Mouse (Mus musculus): ENCODE data around the gene Col9a2.

Col9a2 gene

DNA sequence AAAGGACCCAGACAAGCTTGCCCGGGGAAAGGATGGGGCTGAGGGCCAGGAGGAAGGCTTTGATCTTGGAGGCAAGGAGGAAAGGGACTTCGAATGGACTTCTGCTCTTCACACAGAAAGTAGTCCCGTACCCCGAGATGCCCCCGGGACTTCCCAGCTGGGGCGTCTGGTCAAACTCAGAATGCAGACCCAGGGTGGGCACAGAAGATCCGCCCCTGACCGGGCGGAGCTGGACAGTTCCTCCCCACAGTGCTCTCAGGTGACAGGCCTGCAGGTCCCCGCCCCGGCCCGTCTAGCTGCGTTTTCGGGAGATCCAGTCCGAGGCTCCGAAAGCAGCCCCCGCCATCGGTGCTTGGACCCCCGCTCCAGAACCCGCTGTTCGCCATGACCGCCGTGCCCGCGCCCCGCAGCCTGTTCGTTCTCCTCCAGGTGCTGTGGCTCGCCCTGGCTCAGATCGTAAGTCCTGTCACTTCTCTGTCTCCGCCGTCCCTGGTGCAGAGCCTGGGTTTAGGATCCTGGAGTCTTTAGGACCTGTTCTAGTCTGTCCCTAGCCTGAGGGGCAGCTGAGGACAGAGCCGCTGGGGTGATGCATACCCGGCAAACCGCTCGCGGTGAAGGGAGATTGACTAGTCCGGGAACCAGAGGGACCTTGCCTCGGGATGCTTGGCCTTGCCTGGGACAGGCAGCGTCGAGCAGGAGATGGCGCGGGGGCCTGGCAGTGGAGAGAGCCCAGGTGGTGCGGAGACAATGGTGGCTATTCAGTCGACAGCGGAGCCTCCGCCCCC, at the start of gene Col9a2:
TSS of gene Col9a2 (plus strand) at position 55 of the 785 bp plus-strand sequence.
- DNase-seq: peak in 1 of 2 experiments; percentile 27

- DNase-seq: no peak
Observed at GRCm38 (mm10) chr4:120992284-120992683, 46.9 kb upstream of the Col9a2 start.

DNA sequence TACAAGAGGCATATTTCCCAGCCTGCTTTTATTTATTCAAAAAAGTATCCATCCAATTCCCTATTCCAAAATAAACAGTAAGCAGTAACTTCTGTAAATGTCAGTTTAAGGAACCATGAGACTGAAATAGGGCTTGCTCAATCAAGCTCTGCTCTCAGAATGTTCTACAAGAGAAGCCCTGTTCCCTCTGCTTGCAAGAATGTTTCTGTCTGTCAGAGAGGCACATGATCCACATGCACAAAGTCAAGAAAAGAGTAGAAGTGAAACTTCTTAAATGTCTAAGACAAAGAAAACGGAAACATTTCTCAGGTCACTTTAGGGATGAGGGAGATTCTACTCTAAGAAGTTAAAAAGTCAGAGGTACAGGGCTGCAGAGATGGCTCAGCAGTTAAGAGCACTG, 46.2 kb upstream of the Col9a2 start:
- no peak for DNase-seq

DNA sequence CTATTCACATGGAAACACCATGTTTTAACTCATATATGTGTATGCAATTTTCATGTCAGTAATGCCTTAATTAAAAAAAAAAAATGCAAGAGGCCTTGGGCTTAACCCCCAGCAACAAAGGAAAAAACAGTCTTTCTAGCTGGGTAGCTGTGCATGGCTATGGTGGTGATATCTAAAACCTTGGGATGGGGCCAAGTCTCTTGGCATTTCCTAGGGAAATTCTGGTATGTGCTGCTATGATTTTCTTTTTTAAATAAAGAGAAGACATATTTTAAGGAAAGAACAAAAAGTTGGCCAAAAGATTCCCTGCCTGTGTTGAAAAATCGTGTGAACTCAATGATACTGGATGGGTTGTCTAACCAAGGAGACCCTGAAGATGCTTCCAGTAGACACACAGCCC, 43.3 kb upstream of the Col9a2 start:
- no peak for DNase-seq

DNA sequence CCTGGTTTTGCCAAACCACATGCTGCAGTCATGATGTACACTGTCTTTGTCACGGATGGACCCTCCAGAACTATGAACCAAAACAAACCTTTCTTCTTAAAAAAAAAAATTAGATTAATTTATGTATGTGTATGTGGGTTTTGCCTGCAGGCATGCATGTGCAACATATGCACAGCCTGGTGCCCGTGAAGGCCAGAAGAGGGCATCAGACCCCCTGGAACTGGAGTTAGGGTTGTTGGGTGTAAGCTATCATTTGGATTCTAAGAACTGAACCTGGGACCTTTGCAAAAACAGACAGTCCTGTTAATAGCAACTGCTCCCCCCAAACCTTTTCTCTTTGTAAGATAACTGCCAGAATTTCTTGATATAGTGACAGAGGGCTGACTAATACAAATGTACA, 38.1 kb upstream of the Col9a2 start:
- DNase-seq: no peak

DNA sequence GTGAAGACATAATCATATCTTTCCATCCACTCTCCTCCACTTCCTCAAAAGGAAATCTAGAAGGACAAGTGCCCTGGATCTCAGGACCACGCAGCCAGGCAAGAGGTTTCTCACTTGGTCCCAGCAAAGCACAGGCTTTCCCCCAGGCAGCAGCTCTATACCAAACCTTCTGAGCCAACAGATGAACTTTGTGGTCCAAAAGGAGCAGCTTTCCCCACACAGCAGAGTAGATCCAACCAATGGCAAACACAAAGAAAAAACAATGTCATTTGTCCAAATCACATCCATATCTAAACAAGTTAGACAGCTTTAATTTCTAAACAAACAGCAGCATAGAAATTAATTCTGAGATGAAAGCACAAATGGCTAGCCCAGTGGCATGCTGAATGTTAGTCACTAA, 37.5 kb upstream of the Col9a2 start:
- DNase-seq: no peak

DNA sequence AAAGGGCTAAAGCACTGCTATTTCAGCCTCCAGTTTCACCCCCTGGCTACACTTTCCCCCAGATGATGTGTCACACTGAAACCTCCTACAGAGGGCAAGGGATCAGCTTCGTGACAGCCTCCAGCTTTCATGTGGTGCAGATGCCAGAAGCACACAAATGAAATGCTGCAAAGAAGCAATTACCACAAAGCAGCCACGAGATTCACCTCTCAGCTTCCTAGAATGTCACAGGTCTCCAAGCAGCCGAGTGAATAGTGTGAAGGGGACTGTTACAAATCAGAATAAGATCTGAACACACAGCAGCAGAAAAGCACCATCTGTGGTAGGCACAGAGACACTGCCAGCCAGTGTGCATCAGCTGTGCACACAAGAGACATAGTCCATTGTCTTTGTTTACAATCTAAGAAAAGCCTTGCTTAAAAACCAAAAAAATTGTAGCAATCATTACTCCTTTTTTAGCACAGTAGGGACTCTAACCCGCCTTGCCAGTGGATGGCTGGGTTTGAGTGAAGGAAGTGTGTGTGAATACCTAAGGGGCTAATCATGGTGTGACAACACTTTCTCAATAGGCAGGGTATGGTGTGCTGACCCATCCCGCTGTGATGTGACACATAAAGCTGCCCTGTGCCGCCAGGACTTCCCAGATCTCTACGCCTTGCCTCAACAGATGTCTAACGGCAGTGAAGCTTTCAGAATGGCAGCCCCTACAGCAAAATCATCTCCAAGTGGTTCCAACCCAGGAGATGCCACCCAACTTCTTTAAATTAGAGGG, 36.6 kb upstream of the Col9a2 start:
- peak; percentile 31 to 33 for DNase-seq

GRCm38 (mm10) chr4:121003611-121004091, 35.5 kb upstream of the Col9a2 start:
- no peak for DNase-seq

GRCm38 (mm10) chr4:121004679-121005078, 34.5 kb upstream of the Col9a2 start:
- DNase-seq: no peak

GRCm38 (mm10) chr4:121007006-121007405, 32.2 kb upstream of the Col9a2 start:
- no peak for DNase-seq

DNA sequence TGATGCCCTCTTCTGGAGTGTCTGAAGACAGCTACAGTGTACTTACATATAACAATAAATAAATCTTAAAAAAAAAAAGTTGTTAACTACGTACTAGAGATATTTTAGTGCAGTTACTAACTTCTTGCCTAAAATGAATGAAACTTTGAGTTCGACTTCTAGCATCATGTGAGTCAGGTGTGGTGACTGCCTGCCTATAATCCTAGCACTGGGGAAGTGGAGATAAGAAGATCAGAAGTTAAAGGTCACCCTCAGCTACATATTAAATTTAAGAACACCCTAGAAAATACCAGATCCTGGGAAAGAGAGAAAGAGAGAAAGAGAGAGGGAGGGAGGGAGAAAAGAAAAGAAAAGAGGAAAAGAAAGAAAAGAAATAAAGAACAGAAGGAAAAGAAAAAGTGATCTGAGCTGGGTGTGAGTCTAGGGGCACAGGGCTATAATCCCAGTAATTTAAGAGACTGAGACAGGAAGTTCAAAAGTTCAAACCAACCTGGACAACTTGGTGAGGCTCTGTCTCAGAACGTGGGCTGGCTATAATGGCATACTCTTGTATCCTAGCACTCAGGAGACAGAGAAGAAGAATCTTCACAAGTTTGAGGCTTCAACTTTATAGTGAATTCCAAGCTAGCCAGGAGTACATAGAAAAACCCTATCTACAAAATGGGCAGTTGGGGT, 31.0 kb upstream of the Col9a2 start:
- no peak for DNase-seq

DNA sequence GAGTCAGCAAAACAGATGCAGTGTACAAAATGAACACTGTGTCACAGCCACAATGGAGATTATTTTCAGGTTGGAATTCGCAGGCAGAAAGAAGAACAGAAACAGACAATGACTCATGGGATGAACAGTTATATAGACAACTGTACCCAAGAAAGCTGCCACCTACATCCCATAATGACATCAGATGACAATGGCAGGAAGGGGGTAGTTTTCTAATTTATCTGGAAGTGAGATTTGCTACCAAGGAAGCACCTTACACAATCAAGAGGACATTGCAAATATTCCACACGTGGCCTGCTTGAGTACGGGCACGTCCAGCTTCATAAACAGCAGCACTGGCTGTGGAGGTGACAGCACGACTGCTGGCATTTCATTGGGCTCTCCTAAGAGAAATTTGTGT, 30.0 kb upstream of the Col9a2 start:
- DNase-seq: no peak

GRCm38 (mm10) chr4:121010770-121011549, 28.2 kb upstream of the Col9a2 start:
- DNase-seq: no peak

DNA sequence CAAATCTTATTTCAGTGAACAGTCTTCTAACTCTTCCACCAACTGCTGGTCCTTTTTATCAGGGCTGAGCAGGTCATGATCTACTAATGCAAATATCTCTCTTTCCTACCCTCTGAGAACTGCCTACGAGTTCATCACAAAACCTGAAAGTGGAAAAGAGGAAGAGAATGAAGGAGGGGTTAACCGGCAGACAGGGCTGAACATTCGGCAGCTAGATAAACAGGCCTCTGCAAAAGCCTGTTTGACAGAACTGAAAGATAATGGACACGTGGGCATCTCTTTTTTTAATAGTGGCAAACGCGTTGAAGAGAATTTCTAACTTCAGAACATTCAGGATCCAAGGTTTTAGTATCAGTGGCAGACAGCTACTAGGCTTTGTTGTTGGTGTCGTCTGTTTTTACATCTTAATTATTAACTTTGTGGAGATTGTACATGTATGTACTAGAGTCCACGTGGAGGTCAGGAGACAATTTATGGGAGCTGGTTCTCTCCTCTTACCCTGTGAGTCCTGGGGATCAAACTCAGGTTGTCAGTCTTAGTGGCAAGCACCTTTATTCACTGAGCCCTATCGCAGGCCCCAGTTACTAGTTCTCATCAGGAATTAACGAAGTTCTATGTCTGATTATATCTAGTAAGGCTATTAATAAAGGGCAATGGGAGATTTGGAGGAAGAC, 24.5 kb upstream of the Col9a2 start:
- no peak for DNase-seq

DNA sequence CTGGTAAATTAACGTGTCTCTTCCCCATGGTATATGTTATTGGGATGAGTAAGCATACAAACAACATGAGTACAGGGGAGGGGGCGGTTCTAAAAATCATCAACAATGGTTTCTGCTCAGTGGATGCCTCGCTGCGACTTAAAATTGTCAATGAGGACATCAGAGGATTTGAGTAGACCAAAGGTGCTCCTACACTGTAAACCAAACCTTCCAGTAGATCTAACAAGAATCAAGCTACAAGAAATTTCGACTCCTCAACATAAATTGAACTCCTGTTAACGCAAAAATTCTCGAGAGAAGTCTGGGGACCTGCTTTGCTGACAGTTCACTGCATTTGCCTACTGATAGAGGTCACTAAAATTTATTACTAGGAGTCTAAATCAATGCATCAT, 23.9 kb upstream of the Col9a2 start:
- no peak for DNase-seq

GRCm38 (mm10) chr4:121016021-121016898, 22.9 kb upstream of the Col9a2 start:
- DNase-seq: peak; percentile 61 to 65

DNA sequence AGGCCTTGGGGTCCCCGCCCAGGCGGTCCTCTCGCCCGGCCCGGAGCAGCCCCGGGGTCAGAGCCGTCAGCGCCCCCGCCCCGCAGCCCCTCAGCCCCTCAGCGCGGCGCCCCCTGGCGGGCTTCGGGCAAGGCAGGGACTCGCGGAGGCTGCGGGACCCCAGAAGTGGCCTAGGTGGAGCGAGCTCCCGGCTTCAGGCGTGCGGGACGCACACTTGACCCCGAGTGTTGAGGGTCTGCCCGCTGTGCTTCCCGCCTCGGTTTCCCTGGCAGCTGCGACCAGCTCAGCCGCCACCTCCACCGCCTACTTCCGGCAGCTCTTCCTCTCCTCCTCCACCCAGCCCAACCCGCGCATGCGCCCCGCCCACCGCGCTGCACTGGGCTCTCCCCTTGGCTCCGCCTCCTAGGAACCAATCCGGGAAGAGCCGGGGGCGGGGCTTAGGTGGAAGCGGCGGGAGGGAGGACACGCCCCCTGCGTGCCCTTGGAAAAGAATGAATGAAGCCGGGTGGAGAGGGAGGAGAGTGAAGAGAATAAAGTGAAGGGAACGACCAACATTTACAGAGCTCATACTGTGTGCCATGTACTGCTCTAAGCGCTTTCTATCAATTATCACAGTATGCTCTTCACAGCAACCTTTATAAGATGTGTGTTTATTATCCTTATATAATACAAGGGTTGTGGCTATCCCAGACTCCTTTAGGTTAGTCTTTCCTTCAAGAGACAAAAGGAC, 22.1 kb upstream of the Col9a2 start, which contains the start of gene Smap2:
TSS of gene Smap2 (minus strand) at position 320 of the 730 bp plus-strand sequence.
- peak; percentile 96 to 99 for DNase-seq

- DNase-seq: no peak
Observed at GRCm38 (mm10) chr4:121018250-121018649, 20.9 kb upstream of the Col9a2 start.

DNA sequence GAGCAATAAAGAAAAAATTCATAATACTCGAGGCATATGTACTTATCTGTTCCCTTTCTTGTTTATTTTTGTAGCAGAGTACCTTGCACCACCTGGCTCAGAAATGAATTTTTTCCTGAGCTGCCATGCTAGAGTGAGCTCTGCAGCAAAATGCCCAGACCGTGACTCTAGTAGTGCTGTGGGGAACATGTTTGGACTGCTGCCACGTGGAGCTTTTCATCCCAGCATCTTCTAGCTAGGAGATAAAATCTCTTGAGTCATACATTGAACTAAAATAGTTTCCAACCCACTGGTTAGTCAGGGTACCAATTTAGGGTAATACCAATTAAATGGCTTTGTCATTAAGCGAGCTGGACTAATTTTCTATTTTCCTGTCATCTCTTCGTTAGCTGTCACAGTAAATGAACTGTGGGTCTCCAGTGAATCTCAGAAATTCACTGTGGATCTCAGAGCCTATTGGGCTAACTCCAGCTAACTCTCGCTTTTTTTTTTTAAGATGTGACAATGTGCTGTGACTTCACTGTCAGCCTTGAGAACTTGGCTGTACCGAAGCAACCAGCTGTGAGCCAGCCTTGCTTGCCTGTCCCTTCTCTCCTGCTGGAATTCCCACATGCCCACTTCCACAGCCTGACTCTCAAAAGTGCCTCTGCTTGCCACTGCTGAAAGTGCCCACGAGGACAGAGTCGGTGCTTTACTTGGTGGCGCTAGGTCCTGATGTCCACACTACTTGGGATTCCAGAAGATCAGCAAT, 19.0 kb upstream of the Col9a2 start:
- no peak for DNase-seq
